Mouse (Mus musculus): ENCODE measurements around the gene 1700102P08Rik. TPM values are rescaled to one million over a fixed set of nuclear protein-coding genes. Genes with fewer than 3 reads are reported as not detected.
A peak's percentile ranks its signal among the peaks of the same experiment; 100 is the strongest.

Gene 1700102P08Rik
- polyA plus RNA-seq, 1 experiment = not detected

- Histone ChIP-seq H3K36me3 (ENCODE audit: control insufficient read depth, insufficient read depth, low read length) (peaks cover 84% of the 10 kb centered on the region), H3K27me3 (ENCODE audit: control insufficient read depth, insufficient read depth, low read length) (no peaks in the 10 kb centered on the region), H3K4me1 (ENCODE audit: control insufficient read depth, insufficient read depth, insufficient read length, low read length) (no peaks in the 10 kb centered on the region), H3K4me3 (ENCODE audit: low read depth, low read length) (no peak overlapping the region), H3K27ac (ENCODE audit: insufficient read depth, low read depth, low read length) (no peak overlapping the region)
- WGBS = 85% methylated on average over 10 of the region's 10 CpGs
- TF ChIP-seq POLR2A (IDR thresholded peaks at IDR 0.05; ENCODE audit: low read depth, low read length) = no peak
- TF ChIP-seq CTCF (IDR thresholded peaks at IDR 0.05; ENCODE audit: extremely low read depth, insufficient read length, insufficient replicate concordance, low read depth, low read length) = no peak
These were observed 4.0 kb upstream of the 1700102P08Rik start for GRCm38 (mm10) chr9:108388601-108389000.

- H3K27ac ChIP-seq (ENCODE audit: insufficient read depth, low read depth, low read length) = no peak overlapping the region
- no peak overlapping the region for H3K4me3 ChIP-seq (ENCODE audit: low read depth, low read length)
- no peaks in the 10 kb centered on the region for H3K27me3 ChIP-seq (ENCODE audit: control insufficient read depth, insufficient read depth, low read length)
- 74% methylated on average over 6 of the region's 6 CpGs for WGBS
- no peaks in the 10 kb centered on the region for H3K4me1 ChIP-seq (ENCODE audit: control insufficient read depth, insufficient read depth, insufficient read length, low read length)
- H3K36me3 ChIP-seq (ENCODE audit: control insufficient read depth, insufficient read depth, low read length) = peaks cover 79% of the 10 kb centered on the region
- TF ChIP-seq POLR2A (IDR thresholded peaks at IDR 0.05; ENCODE audit: low read depth, low read length) (no peak), CTCF (IDR thresholded peaks at IDR 0.05; ENCODE audit: extremely low read depth, insufficient read length, insufficient replicate concordance, low read depth, low read length) (no peak)
These were observed 3.4 kb upstream of the 1700102P08Rik start for GRCm38 (mm10) chr9:108389220-108389619.

GRCm38 (mm10) chr9:108394191-108394590, 1.6 kb downstream of the 1700102P08Rik start:
- H3K36me3 ChIP-seq (ENCODE audit: control insufficient read depth, insufficient read depth, low read length) = peaks cover 38% of the 10 kb centered on the region
- H3K27ac ChIP-seq (ENCODE audit: insufficient read depth, low read depth, low read length) = no peak overlapping the region
- 84% methylated on average over 6 of the region's 6 CpGs for WGBS
- no peaks in the 10 kb centered on the region for H3K4me1 ChIP-seq (ENCODE audit: control insufficient read depth, insufficient read depth, insufficient read length, low read length)
- H3K27me3 ChIP-seq (ENCODE audit: control insufficient read depth, insufficient read depth, low read length) = no peaks in the 10 kb centered on the region
- no peak overlapping the region for H3K4me3 ChIP-seq (ENCODE audit: low read depth, low read length)
- TF ChIP-seq POLR2A (IDR thresholded peaks at IDR 0.05; ENCODE audit: low read depth, low read length) = no peak
- no peak for TF ChIP-seq CTCF (IDR thresholded peaks at IDR 0.05; ENCODE audit: extremely low read depth, insufficient read length, insufficient replicate concordance, low read depth, low read length)

- no peaks in the 10 kb centered on the region for H3K4me1 ChIP-seq (ENCODE audit: control insufficient read depth, insufficient read depth, insufficient read length, low read length)
- no peak for TF ChIP-seq POLR2A (IDR thresholded peaks at IDR 0.05; ENCODE audit: low read depth, low read length)
- H3K4me3 ChIP-seq (ENCODE audit: low read depth, low read length) = no peak overlapping the region
- H3K36me3 ChIP-seq (ENCODE audit: control insufficient read depth, insufficient read depth, low read length) = peaks cover 30% of the 10 kb centered on the region
- no peaks in the 10 kb centered on the region for H3K27me3 ChIP-seq (ENCODE audit: control insufficient read depth, insufficient read depth, low read length)
- 97% methylated on average over 1 of the region's 1 CpGs for WGBS
- no peak overlapping the region for H3K27ac ChIP-seq (ENCODE audit: insufficient read depth, low read depth, low read length)
These were observed 2.8 kb downstream of the 1700102P08Rik start for GRCm38 (mm10) chr9:108395427-108395826.

GRCm38 (mm10) chr9:108398324-108398723, 5.7 kb downstream of the 1700102P08Rik start:
- WGBS = 90% methylated on average over 3 of the region's 3 CpGs

GRCm38 (mm10) chr9:108401186-108401960, 8.8 kb downstream of the 1700102P08Rik start:
- Histone ChIP-seq H3K4me3 (ENCODE audit: low read depth, low read length) (no peak overlapping the region), H3K27me3 (ENCODE audit: control insufficient read depth, insufficient read depth, low read length) (no peaks in the 10 kb centered on the region), H3K36me3 (ENCODE audit: control insufficient read depth, insufficient read depth, low read length) (no peaks in the 10 kb centered on the region), H3K27ac (ENCODE audit: insufficient read depth, low read depth, low read length) (peak overlapping the region; percentile 9), H3K4me1 (ENCODE audit: control insufficient read depth, insufficient read depth, insufficient read length, low read length) (peaks cover 2% of the 10 kb centered on the region; the same call in 1 of the 2 replicates)
- 58% methylated on average over 7 of the region's 7 CpGs for WGBS
- TF ChIP-seq POLR2A (IDR thresholded peaks at IDR 0.05; ENCODE audit: low read depth, low read length) = no peak
- TF ChIP-seq CTCF (IDR thresholded peaks at IDR 0.05; ENCODE audit: extremely low read depth, insufficient read length, insufficient replicate concordance, low read depth, low read length) = no peak

More at GRCm38 (mm10) chr9:108398324-108398723, 5.7 kb downstream of the 1700102P08Rik start:
- no peaks in the 10 kb centered on the region for H3K27me3 ChIP-seq (ENCODE audit: control insufficient read depth, insufficient read depth, low read length)
- H3K36me3 ChIP-seq (ENCODE audit: control insufficient read depth, insufficient read depth, low read length) = peaks cover 2% of the 10 kb centered on the region
- TF ChIP-seq POLR2A (IDR thresholded peaks at IDR 0.05; ENCODE audit: low read depth, low read length) (no peak), CTCF (IDR thresholded peaks at IDR 0.05; ENCODE audit: extremely low read depth, insufficient read length, insufficient replicate concordance, low read depth, low read length) (no peak)
- H3K4me3 ChIP-seq (ENCODE audit: low read depth, low read length) = no peak overlapping the region
- H3K4me1 ChIP-seq (ENCODE audit: control insufficient read depth, insufficient read depth, insufficient read length, low read length) = no peaks in the 10 kb centered on the region; the same call in 1 of the 2 replicates
- no peak overlapping the region for H3K27ac ChIP-seq (ENCODE audit: insufficient read depth, low read depth, low read length)

GRCm38 (mm10) chr9:108403081-108403480, 10.5 kb downstream of the 1700102P08Rik start:
- no peak overlapping the region for H3K27ac ChIP-seq (ENCODE audit: insufficient read depth, low read depth, low read length)
- 80% methylated on average over 4 of the region's 4 CpGs for WGBS
- H3K27me3 ChIP-seq (ENCODE audit: control insufficient read depth, insufficient read depth, low read length) = no peaks in the 10 kb centered on the region
- H3K4me1 ChIP-seq (ENCODE audit: control insufficient read depth, insufficient read depth, insufficient read length, low read length) = peaks cover 2% of the 10 kb centered on the region; the same call in 1 of the 2 replicates
- TF ChIP-seq CTCF (IDR thresholded peaks at IDR 0.05; ENCODE audit: extremely low read depth, insufficient read length, insufficient replicate concordance, low read depth, low read length) (no peak), POLR2A (IDR thresholded peaks at IDR 0.05; ENCODE audit: low read depth, low read length) (no peak)
- no peak overlapping the region for H3K4me3 ChIP-seq (ENCODE audit: low read depth, low read length)
- no peaks in the 10 kb centered on the region for H3K36me3 ChIP-seq (ENCODE audit: control insufficient read depth, insufficient read depth, low read length)

Data from small intestine, adult 2 months (tissue).